Mouse (Mus musculus) gastrocnemius, adult 18-20 months (tissue): ENCODE measurements around the gene Nosip. TPM values are rescaled to one million over a fixed set of nuclear protein-coding genes. Genes with fewer than 3 reads are reported as not detected.
A peak's percentile ranks its signal among the peaks of the same experiment; 100 is the strongest.

Experiments used
- DNase-seq: peaks from one replicate; pipeline ENCODE4 v3.0.0; 2021; ENCODE audit warnings: low spot score
- total RNA-seq, 2 experiments: library from RNA; stranded (reverse); gene quantifications; 2 replicates each; pipeline ENCODE4 v1.2.3; 2021

Gene Nosip
- total RNA-seq, 2 experiments from 2014 or later: 27.9 to 28.3 TPM

- DNase-seq: no peak
Observed at GRCm38 (mm10) chr7:45033722-45034359, 28.4 kb upstream of the Nosip start.

DNA sequence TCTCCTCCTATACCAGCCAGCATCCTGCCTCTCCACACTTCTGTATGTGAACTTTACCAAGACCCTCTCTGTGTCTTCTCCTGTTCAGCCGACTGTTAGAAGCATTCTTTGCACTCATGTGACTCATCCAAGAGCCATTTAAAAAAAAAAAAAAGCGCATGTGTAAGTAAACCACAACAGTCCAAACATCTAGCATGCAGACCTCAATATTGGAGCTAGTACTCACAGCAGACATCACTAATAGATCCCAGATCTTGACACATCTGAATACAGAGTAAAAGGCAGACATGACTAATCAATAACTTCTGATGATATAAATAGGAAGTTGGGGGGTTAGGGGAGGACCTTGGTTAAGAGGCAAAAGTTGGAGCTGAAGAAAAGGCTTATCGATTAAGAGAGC is 26.6 kb upstream of the Nosip start:
- no peak for DNase-seq

DNA sequence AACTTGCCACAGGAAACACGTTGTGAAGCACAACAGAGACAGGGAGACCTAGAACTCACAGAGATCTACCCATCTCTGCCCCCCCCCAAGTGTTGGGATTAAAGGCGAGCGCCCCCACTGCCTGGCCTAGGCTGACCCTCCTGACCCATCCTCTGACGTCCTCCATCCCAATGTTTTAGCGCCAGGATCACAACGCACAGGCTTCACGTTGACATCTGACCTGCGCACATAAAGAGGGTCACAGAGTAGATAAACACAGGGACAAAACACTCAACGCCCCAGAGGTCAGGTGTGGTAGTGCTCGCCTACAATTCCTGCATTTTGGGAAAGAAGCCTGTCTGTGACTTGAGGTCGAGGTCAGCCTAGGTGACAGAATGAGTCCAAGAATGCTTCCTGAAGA is 25.5 kb upstream of the Nosip start:
- no peak for DNase-seq

DNA sequence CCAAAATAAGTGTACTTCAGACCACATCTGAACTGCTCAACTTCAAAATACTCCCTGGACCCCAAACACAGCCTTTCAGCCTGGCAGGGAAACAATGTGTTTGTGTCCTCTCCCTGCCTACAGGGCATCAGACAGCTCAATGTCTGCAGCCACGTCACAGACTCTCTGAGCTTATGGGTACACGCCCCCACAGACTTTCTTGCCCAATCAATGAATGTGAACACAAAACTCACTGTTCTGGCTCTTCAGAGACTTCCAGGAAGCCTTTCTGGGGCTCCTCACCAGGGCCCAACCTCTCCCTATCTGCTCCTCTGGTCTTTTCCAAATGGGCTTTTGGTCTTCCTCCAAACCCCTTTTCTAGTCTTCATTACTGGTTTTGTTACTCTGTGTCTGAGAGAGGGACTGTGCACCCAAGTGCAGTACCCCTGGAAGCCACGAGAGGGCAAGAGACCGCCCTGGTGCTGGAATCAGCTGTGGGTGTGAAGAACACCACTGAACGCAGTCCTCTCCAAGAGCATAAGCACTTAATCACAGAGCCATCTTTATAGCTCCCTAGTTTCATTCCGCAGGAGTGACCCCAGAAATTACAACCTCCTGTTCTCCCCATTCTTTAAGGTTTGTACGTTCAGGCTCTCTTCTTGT is 24.4 kb upstream of the Nosip start:
- DNase-seq: peak; percentile 43

DNA sequence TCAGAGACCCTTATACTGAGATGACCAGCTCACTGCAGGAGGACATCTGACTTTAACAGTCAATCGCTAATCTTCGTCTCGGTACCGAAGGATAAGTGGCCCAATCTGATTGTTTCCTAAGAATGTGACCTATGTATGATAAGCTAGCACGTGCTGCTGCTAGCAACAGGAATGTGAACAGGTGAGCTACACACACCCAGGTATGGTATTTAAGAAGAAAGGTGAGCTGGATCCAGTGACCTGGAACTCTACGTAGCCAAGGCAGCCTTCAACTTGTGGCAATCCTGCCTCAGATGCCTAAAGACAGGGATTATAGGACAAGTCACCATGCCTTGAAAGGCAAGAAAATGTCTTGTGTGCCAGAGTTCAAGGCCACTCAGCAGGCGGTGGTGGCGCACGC is 23.8 kb upstream of the Nosip start:
- DNase-seq: no peak

- peak; percentile 80 for DNase-seq
Observed at GRCm38 (mm10) chr7:45040851-45041250, 21.4 kb upstream of the Nosip start.

DNA sequence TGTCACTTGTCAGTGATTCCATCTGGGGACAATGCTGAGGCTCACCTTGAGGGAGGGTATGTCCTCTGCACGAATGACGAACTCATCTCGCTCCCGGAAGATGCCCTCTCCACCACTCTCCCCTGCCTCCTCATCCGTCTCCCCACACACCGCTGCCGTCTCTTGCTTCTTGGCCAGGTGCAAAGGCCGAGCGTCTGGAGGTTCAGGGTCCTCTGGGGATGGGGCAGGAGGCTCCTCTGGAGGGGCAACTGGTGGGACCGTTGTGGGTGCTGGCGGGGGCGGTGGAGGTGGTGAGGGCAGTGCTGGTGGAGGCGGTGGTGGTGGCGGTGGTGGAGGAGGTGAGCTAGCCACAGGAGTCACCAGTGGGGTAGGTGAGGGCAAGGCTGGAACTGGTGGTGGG is 18.9 kb upstream of the Nosip start:
- no peak for DNase-seq

DNA sequence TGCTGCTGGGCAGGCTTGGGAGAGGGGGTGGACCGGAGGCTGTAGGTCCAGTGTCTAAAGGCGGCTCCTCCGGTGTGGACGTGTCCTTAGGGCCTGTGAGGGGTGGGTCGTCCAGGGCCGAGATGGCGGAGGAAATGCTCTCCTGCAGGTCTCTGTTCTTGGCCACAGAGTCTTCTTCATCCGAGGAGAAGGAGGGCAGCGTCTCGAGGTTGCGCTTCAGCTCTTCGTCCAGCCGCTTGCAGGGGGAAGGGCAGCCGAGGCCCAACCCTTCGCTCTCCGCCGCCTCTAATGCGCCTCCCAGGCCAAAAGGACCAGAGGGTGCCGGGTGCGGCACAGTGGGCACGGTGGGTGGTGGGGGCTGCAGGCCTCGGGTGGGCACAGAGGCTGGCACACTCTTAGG is 16.5 kb upstream of the Nosip start:
- no peak for DNase-seq

DNA sequence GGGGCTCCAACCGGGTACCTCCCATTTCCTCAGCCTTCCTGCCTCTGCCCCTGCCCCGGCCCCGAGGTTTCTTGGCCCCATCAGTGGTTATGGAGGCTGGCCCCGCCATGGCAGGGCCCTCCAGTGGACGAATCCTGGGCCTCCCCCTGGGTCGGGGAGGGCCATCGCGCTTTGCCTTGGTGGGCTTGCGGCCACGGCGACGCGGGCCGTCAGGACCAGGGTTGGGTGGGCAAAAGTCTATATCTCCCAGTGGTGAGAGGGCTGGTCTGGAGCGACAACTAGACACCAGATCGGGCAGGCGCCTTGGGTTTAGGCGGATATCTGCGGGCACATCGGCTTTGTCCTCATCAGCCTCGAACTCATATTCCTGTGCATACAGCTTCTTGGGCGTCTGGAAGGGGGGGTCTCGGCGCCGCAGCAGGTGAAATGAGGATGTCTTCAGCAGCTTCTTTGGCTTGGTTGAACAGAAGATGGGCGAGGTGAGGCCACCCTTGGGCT is 15.3 kb upstream of the Nosip start:
- no peak for DNase-seq

GRCm38 (mm10) chr7:45047491-45047890 is 14.7 kb upstream of the Nosip start:
- no peak for DNase-seq

DNA sequence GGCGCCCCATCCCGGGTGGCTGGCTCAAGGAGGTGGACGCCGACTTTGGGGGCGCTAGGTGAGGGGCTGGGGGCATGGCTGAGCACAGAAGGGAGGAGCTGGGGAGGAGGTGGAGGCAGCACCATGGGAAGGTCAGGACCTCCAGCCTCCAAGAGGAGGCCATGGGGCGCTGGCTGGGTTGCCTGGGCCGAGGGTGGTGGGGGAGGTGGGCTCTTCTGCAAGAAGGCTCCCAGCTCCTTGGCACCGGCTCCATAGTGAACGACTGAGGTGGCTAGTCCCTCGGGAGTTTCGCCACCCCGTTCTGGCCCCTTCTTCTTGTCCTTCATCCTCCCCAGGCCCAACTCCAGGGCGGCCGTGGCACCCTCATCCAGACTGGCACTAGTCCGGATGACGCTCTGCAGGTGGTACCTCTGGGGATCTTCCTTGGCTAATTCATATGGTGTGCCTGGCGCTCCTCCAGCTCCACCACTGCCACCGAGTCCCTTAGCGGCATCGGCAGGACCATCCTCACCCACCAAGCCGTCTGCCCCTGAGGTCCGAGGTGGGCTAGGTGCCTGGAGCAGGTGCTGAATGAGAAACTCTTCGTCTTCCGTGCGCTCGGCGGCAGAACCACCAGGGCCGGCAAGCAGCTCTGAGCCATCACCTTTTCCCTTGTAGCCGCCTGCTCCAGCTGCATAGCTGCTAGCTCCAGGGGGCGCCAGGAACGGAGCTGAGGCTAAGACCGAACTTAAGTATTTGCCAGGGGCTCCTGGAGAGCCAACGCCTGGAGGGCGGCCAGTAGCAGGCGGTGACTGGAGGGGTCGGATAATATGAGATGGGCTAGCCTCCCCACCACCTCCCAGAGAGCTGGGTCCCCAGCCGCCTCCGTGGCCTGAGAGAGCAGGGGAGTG is 14.0 kb upstream of the Nosip start:
- DNase-seq: no peak

DNA sequence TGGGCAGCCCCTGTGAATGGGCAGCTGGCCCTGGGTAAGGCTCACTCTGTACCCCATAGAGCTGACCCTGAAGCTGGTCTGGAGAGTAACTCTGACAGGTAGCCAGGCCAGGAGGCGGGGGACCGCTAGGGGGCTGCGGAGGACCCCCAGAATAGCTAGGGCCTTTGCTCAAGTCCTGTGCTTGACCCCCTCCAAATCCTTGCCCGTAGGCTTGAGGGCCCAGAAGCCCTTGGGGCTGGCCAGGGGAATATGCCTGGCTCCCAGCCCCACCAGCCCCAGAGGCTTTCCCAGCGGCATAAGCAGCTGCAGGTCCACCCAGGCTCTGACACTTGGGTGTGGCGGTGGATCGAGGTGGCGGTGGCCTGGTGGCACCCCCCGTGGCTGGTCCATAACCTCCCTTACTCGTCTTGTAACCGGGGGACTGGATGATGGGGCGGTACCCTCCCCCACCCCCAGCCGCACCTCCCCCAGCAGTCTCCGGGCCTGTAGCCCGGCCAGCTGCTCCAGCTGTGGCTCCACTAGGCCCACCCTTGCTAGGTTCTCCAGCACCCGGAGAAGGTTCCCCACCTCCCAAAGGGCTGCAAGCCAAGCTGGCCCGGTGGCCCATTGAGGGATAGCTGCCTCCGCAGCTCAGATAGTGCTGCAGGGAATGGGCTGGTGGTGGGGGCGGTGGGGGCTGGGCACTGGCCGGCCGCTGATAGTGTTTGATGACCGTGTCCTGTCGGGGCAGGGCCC is 13.1 kb upstream of the Nosip start:
- no peak for DNase-seq

- peak; percentile 72 for DNase-seq
Observed at GRCm38 (mm10) chr7:45050945-45051600, 11.2 kb upstream of the Nosip start.

- no peak for DNase-seq
Observed at GRCm38 (mm10) chr7:45051601-45051974, 10.6 kb upstream of the Nosip start.

GRCm38 (mm10) chr7:45052181-45052861 is 9.9 kb upstream of the Nosip start:
- DNase-seq: peak; percentile 37

DNA sequence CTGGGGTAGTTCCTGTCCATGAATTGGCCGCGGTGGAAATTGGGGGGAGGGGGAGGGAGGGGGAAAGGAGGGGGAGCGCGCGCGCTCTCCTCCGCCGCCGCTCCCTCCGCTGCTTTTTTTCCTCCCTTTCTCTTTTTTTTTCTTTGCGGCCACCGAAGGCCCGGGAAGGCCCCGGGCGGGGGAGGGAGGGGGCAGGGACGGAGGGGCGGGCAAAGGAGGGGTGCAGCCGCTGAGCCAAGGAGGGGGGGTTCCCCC is 9.4 kb upstream of the Nosip start, which contains the start of gene Prr12:
Prr12 (minus strand) TSS at position 20 of the 255 bp plus-strand sequence.
- DNase-seq: no peak

DNA sequence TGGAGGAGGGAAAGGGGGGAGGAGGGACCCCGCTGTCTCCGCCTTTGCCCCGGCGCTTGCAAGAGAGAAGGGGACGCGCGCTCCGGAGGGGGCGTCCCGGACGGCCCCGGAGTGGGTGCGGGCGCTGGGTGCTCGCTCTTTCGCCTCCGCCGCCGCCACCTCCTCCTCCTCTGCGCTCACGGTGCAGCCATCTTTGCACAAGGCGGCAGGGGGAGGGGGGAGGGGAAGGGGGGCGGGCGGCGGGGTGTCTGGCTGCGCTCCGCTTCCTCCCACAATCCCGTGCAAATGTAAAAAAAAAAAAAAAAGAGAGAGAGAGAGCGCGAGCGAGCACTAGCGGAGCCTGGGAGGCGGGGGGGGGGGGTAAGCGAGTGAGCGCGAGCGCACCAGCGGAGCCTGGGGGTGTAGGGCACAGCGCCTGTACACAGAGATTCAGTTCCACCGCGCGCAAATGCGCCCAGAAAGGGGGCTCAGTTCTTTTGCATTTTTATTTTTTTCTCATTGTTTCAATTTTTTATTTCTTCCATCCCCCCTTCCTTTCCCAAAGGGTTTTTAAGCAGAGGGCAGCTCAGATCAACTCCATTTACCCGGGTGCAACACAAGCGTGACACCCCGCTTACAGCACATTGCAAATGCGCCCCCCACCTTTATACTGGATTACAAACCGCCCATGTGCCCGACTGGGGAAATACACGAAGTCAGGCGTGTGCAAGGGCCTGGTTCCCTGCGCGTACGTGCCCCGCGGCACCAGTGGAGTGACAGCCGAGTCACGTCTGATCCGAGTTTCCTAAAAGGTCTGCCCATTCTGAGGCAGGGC is 8.9 kb upstream of the Nosip start:
- peak; percentile 71 for DNase-seq

- DNase-seq: peak; percentile 95
Observed at GRCm38 (mm10) chr7:45053931-45054510, 8.2 kb upstream of the Nosip start.

- no peak for DNase-seq
Observed at GRCm38 (mm10) chr7:45056329-45056971, 5.8 kb upstream of the Nosip start.
